Mouse (Mus musculus) embryonic fibroblast, embryonic 13.5 days (primary cell): ENCODE measurements around the gene Gas2l1. TPM values are rescaled to one million over a fixed set of nuclear protein-coding genes. Genes with fewer than 3 reads are reported as not detected.
"Not testable (repeated sequence)": the region's sequence is repeated elsewhere in the genome, so short reads cannot be mapped to it uniquely, and the experiment has no call there.

ENCODE experiments used
- H3K27ac ChIP-seq: 2 replicates; pipeline ENCODE4 v1.5.1; 2012; ENCODE audit warnings: low read length, control low read depth, inconsistent platforms; ENCODE audit not compliant: insufficient read depth
- H3K4me1 ChIP-seq: 2 replicates; pipeline ENCODE4 v1.6.1; 2011; ENCODE audit warnings: low read length; ENCODE audit not compliant: control insufficient read depth, insufficient read depth
- H3K4me3 ChIP-seq: 2 replicates; pipeline ENCODE4 v1.5.1; 2011; ENCODE audit warnings: mild to moderate bottlenecking, control low read depth, low read length; ENCODE audit not compliant: insufficient read depth
- CTCF ChIP-seq: IDR thresholded peaks from 2 replicates; pipeline ENCODE4 v1.5.1; 2011; ENCODE audit warnings: mild to moderate bottlenecking, control low read depth, low read length, moderate library complexity, borderline replicate concordance; ENCODE audit not compliant: insufficient read depth
- POLR2A ChIP-seq: IDR thresholded peaks from 2 replicates; pipeline ENCODE4 v1.6.1; 2011; ENCODE audit warnings: low read depth, mild to moderate bottlenecking, control low read depth, low read length, moderate library complexity
- polyA plus RNA-seq: library from polyadenylated mRNA; stranded (reverse); fragments of >200 nt; gene quantifications from 2 replicates; pipeline ENCODE4 v1.2.4, GENCODE M21; 2011; ENCODE audit warnings: low read depth; ENCODE audit not compliant: missing spikeins, insufficient read length

The Gas2l1 gene
- polyA plus RNA-seq, 1 experiment: 37.8 TPM

DNA sequence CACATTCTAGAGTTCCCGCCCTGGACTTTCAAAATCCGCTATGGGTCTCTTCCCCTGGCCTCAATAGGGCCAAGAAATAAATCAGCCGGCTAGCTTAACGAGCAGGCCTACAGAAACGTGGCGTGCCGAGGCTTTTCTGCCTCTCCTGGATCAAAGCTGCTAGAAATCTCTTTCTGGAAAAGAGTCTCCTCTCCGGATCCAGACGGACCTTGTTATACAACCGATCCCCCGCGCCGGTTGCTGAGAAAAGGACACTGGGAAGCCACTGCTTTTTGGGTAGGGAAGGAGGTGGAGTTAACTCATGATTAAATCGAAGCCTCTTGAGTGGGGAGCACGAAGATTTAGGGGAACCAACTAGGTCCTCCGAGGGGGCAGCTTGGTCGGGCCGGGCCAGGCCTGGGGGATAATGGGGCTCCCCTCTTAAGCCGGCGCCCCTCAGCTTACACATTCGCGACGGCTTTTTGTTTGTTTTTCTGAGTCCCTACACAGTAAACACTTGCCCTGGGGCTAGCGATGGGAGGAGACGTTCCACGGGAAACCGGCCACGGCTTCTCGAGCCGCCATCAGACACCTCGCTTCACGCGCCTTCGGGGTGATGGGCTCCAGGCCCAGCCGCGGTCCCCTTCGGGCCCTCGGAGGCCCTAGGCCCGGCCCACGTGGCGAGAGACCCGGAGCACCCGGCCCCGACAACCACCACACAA is 33.1 kb upstream of the Gas2l1 start:
- TF ChIP-seq POLR2A: no peak; the same call in 1 of the 2 replicates
- TF ChIP-seq CTCF: no peak
- Histone ChIP-seq H3K4me1 (0 out of 2 replicates have a peak, but pooled peaks cover 2% of the 10 kb centered on the region), H3K4me3 (peak overlapping the region; percentile 89), H3K27ac (peak overlapping the region; percentile 99)

DNA sequence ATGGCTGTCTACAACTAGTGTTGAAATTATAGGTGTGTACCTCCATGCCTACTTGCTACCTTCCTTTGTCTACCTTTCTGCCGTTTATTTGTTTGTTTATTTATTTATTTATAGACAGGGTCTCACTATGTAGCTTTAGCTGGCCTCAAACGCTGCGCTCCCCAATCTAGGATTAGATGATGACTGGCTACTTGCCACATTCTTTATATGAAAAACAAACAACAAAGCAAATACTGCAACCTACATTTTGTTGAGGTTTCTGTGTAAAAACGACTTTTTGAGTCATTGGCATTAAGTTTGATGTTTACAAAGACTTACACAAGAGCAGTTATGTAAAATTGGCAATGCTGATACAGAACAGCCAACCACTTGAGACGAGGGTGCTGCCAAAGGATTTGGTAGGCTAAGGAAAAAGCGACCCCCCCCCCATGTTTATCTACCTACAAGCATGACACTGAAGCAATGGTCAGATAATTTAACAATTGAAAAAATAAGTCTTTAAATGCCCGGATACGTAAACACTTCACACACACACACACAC is 31.4 kb upstream of the Gas2l1 start:
- TF ChIP-seq CTCF: no peak
- no peak for TF ChIP-seq POLR2A
- Histone ChIP-seq H3K4me1 (0 out of 2 replicates have a peak, but pooled peaks cover 2% of the 10 kb centered on the region), H3K27ac (no peak overlapping the region), H3K4me3 (peak overlapping the region; percentile 89)

- TF ChIP-seq CTCF: no peak
- no peak for TF ChIP-seq POLR2A
- Histone ChIP-seq H3K4me3 (no peak overlapping the region; the same call in 1 of the 2 replicates), H3K4me1 (0 out of 2 replicates have a peak, but pooled peaks cover 2% of the 10 kb centered on the region), H3K27ac (no peak overlapping the region)
Observed at GRCm38 (mm10) chr11:5095877-5096276, 30.8 kb upstream of the Gas2l1 start.

GRCm38 (mm10) chr11:5091706-5092105 is 26.6 kb upstream of the Gas2l1 start:
- TF ChIP-seq CTCF: peak; percentile 36; the same call in 1 of the 2 replicates
- no peak for TF ChIP-seq POLR2A
- Histone ChIP-seq H3K4me1 (no peaks in the 10 kb centered on the region), H3K27ac (no peak overlapping the region), H3K4me3 (no peak overlapping the region)

GRCm38 (mm10) chr11:5089147-5089546 is 24.0 kb upstream of the Gas2l1 start:
- Histone ChIP-seq H3K4me3 (no peak overlapping the region), H3K27ac (no peak overlapping the region), H3K4me1 (no peaks in the 10 kb centered on the region)
- TF ChIP-seq POLR2A (no peak), CTCF (no peak)

DNA sequence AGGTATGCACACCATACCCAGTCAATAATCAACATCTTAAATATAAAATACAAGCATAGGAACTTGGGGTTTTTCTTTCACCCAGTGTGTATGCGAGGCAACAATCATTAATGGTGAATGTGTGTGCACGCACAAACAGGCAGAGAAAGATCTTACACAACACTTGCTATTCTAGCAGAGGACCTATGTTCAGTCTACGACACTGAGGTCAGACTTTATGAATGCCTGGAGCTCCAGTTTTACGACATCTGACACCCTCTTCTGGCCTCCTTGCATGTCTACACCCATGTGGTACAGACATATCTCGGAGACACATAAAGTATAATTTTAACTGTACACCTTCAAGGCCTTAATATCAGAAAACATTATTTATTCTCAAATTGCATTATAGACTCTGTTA is 11.7 kb upstream of the Gas2l1 start:
- H3K4me3 ChIP-seq: not testable (repeated sequence)

GRCm38 (mm10) chr11:5075760-5076159 is 10.6 kb upstream of the Gas2l1 start:
- Histone ChIP-seq H3K27ac (no peak overlapping the region), H3K4me1 (no peaks in the 10 kb centered on the region), H3K4me3 (no peak overlapping the region)
- TF ChIP-seq CTCF (no peak), POLR2A (no peak)

More for the DNA sequence above, 11.7 kb upstream of the Gas2l1 start:
- not testable (repeated sequence) for H3K27ac ChIP-seq, H3K4me1 ChIP-seq

- no peak for TF ChIP-seq CTCF
- no peak for TF ChIP-seq POLR2A
- H3K27ac ChIP-seq: no peak overlapping the region
- H3K4me3 ChIP-seq: no peak overlapping the region
- H3K4me1 ChIP-seq: no peaks in the 10 kb centered on the region
Observed at GRCm38 (mm10) chr11:5074882-5075281, 9.8 kb upstream of the Gas2l1 start.

DNA sequence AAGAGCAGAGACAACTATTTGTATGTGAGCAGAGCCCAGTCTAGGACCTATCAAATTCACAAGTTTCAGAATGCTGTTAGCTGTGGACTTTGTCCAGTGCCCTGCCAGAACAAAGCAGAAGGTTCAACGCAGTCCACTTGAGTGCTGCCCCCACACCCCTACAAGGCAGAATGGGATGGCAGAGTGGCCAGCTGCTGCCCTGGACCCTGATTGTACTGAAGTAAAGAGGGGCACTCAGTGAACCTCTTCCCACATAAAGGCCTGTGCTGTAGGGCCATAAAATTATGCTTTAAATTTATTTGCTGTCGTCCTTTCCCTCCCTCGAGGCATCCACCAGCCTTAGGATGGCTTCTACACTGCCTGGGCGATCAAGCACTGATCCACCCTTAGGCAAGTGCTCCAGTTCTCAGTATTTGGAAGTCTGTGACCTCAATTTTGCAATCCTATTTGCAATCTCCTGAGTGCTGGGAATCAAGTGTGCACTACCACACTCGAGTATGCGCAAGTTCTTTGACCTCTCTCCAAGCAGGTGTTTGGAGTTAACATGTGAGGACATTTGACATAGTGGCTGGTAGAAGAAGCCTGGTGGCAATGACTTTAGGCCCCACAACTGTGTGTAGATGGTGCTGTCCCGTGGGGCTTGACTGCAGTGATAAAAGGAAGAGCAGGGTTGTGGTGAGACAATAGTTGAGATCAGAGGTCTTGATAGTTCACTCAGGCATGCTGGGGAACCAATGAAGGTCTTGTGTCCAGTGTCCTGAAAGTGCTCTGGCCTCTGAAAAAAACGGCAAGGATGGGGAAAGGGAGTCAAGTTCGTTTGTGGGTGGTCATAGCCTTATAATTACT is 3.2 kb upstream of the Gas2l1 start:
- TF ChIP-seq CTCF: no peak
- TF ChIP-seq POLR2A: no peak
- Histone ChIP-seq H3K4me3 (no peak overlapping the region), H3K27ac (no peak overlapping the region), H3K4me1 (no peaks in the 10 kb centered on the region)

- H3K4me1 ChIP-seq: peaks cover 2% of the 10 kb centered on the region; the same call in 1 of the 2 replicates
- no peak overlapping the region for H3K27ac ChIP-seq
- TF ChIP-seq POLR2A: no peak
- no peak for TF ChIP-seq CTCF
- H3K4me3 ChIP-seq: no peak overlapping the region
Observed at GRCm38 (mm10) chr11:5067063-5067462, 1.9 kb upstream of the Gas2l1 start.
